Mouse (Mus musculus): ENCODE data around the gene Zfp385c. TPM values are rescaled to one million over a fixed set of nuclear protein-coding genes. Genes with fewer than 3 reads are reported as not detected.

Gene Zfp385c
- polyA plus RNA-seq, 1 experiment from 2014 or later, result 2.5 TPM

GRCm38 (mm10) chr11:100724919-100725512, 32.8 kb upstream of the Zfp385c start:
- 34% methylated on average over 5 of the region's 5 CpGs for WGBS
- no peaks in the 10 kb centered on the region for H3K27me3 ChIP-seq (ENCODE audit: insufficient read depth, low read length)

GRCm38 (mm10) chr11:100722493-100723028, 30.3 kb upstream of the Zfp385c start:
- 39% methylated on average over 2 of the region's 2 CpGs for WGBS
- no peak for ATAC-seq (replicated peaks; ENCODE audit: low FRiP score, low read depth)

More at GRCm38 (mm10) chr11:100724919-100725512, 32.8 kb upstream of the Zfp385c start:
- Histone ChIP-seq H3K4me1 (replicated peaks; ENCODE audit: insufficient read depth, low read length) (peaks cover 15% of the 10 kb centered on the region; the same call in 1 of the 2 replicates), H3K4me2 (ENCODE audit: low read length) (no peak overlapping the region), H3K9ac (ENCODE audit: low read depth, low read length) (no peak overlapping the region), H3K36me3 (ENCODE audit: insufficient read depth, low read length) (no peaks in the 10 kb centered on the region), H3K9me3 (replicated peaks; ENCODE audit: low read length) (no peaks in the 10 kb centered on the region), H3K27ac (peak overlapping the region; percentile 62), H3K4me3 (replicated peaks; ENCODE audit: low read depth, low read length) (no peak overlapping the region)
- ATAC-seq (replicated peaks; ENCODE audit: low FRiP score, low read depth), result no peak
- no peak for TF ChIP-seq CTCF (IDR thresholded peaks at IDR 0.05; ENCODE audit: low read depth)
- DNase-seq (ENCODE audit: low spot score), result peak; percentile 59

DNA sequence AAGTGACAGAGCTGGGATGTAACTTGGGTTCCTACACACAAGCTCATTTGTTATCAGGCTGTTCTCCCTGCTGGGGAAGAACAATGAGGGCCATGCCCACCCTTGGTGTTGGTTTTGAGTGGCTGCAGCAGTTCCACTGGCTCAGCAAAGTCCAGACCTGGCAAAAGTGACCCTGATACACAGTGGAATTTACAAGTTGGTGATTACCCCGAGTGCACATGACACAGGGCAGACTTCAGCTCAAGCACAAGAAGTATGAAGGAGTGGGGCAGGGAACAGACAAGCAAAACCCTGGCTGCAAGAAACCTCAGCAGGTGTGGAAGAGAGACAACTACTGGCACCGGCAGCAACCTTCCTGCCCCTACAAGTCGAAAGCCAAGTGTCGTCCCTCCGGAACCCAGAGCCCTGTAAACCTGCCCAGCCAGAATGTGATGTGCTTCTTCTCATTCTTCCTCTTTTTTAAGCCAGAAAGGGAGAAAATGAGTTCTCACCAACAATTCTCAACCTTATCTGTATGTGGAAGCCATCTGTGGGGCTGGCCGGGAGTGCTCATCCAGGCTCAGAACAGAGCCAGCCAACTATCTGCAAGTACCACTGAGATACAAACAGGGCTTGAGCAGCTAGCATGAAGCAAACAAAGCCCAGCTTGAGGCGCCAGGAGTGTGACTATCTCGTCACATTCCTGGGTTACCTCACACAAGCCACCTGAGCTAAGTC, 29.7 kb upstream of the Zfp385c start:
- H3K36me3 ChIP-seq (ENCODE audit: insufficient read depth, low read length), result peaks cover 16% of the 10 kb centered on the region
- no peak for ATAC-seq (replicated peaks; ENCODE audit: low FRiP score, low read depth)
- H3K4me2 ChIP-seq (ENCODE audit: low read length), result no peak overlapping the region
- H3K27ac ChIP-seq, result peak overlapping the region; percentile 70
- H3K9me3 ChIP-seq (replicated peaks; ENCODE audit: low read length), result no peaks in the 10 kb centered on the region
- TF ChIP-seq CTCF (IDR thresholded peaks at IDR 0.05; ENCODE audit: low read depth), result no peak
- DNase-seq (ENCODE audit: low spot score), result no peak
- no peak overlapping the region for H3K9ac ChIP-seq (ENCODE audit: low read depth, low read length)
- H3K27me3 ChIP-seq (ENCODE audit: insufficient read depth, low read length), result no peaks in the 10 kb centered on the region
- 66% methylated on average over 8 of the region's 8 CpGs for WGBS
- peaks cover 15% of the 10 kb centered on the region; the same call in 1 of the 2 replicates for H3K4me1 ChIP-seq (replicated peaks; ENCODE audit: insufficient read depth, low read length)
- no peak overlapping the region for H3K4me3 ChIP-seq (replicated peaks; ENCODE audit: low read depth, low read length)

More at GRCm38 (mm10) chr11:100722493-100723028, 30.3 kb upstream of the Zfp385c start:
- Histone ChIP-seq H3K4me1 (replicated peaks; ENCODE audit: insufficient read depth, low read length) (peaks cover 15% of the 10 kb centered on the region; the same call in 1 of the 2 replicates), H3K4me2 (ENCODE audit: low read length) (no peak overlapping the region), H3K36me3 (ENCODE audit: insufficient read depth, low read length) (peaks cover 12% of the 10 kb centered on the region), H3K9me3 (replicated peaks; ENCODE audit: low read length) (no peaks in the 10 kb centered on the region), H3K27me3 (ENCODE audit: insufficient read depth, low read length) (no peaks in the 10 kb centered on the region), H3K9ac (ENCODE audit: low read depth, low read length) (no peak overlapping the region), H3K4me3 (replicated peaks; ENCODE audit: low read depth, low read length) (no peak overlapping the region), H3K27ac (peak overlapping the region; percentile 70)
- TF ChIP-seq CTCF (IDR thresholded peaks at IDR 0.05; ENCODE audit: low read depth), result no peak
- DNase-seq (ENCODE audit: low spot score), result no peak

DNA sequence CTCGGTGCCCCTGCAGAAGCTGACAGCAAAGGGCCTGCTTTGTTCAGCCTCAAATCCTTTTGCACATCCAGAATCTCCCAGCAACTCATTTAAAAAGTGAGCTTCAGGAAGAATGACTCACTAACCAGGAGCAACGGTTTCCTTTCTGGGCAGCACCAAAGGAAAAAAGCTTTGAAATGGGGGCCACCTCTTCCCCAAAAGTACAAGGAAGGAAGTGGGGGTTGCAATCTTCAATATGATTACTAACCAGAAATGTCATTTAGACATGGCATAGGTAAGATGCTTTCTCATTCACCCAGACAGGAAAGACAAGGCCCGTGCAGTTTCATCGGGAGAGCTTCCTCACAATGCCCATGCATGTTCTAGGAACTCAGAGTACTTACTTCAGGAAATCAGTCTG, 29.0 kb upstream of the Zfp385c start:
- no peak overlapping the region for H3K9ac ChIP-seq (ENCODE audit: low read depth, low read length)
- no peaks in the 10 kb centered on the region for H3K27me3 ChIP-seq (ENCODE audit: insufficient read depth, low read length)
- H3K27ac ChIP-seq, result peak overlapping the region; percentile 70
- TF ChIP-seq CTCF (IDR thresholded peaks at IDR 0.05; ENCODE audit: low read depth), result no peak
- no peaks in the 10 kb centered on the region for H3K9me3 ChIP-seq (replicated peaks; ENCODE audit: low read length)
- ATAC-seq (replicated peaks; ENCODE audit: low FRiP score, low read depth) (no peak), DNase-seq (ENCODE audit: low spot score) (peak; percentile 33)
- H3K4me1 ChIP-seq (replicated peaks; ENCODE audit: insufficient read depth, low read length), result peaks cover 15% of the 10 kb centered on the region; the same call in 1 of the 2 replicates
- no peak overlapping the region for H3K4me2 ChIP-seq (ENCODE audit: low read length)
- H3K36me3 ChIP-seq (ENCODE audit: insufficient read depth, low read length), result peaks cover 18% of the 10 kb centered on the region
- WGBS, result 64% methylated on average over 4 of the region's 4 CpGs
- H3K4me3 ChIP-seq (replicated peaks; ENCODE audit: low read depth, low read length), result no peak overlapping the region

- 0 out of 2 replicates have a peak overlapping the region, but pooled peaks have one; percentile 70 for H3K27ac ChIP-seq
- H3K4me1 ChIP-seq (replicated peaks; ENCODE audit: insufficient read depth, low read length), result peaks cover 14% of the 10 kb centered on the region; the same call in 1 of the 2 replicates
- no peak overlapping the region for H3K4me2 ChIP-seq (ENCODE audit: low read length)
- H3K36me3 ChIP-seq (ENCODE audit: insufficient read depth, low read length), result peaks cover 27% of the 10 kb centered on the region
- no peaks in the 10 kb centered on the region for H3K27me3 ChIP-seq (ENCODE audit: insufficient read depth, low read length)
- no peaks in the 10 kb centered on the region for H3K9me3 ChIP-seq (replicated peaks; ENCODE audit: low read length)
- no peak overlapping the region for H3K9ac ChIP-seq (ENCODE audit: low read depth, low read length)
- no peak for DNase-seq (ENCODE audit: low spot score)
- no peak overlapping the region for H3K4me3 ChIP-seq (replicated peaks; ENCODE audit: low read depth, low read length)
- 70% methylated on average over 5 of the region's 5 CpGs for WGBS
- no peak for ATAC-seq (replicated peaks; ENCODE audit: low FRiP score, low read depth)
- no peak for TF ChIP-seq CTCF (IDR thresholded peaks at IDR 0.05; ENCODE audit: low read depth)
These were observed 28.1 kb upstream of the Zfp385c start for GRCm38 (mm10) chr11:100720345-100720744.

DNA sequence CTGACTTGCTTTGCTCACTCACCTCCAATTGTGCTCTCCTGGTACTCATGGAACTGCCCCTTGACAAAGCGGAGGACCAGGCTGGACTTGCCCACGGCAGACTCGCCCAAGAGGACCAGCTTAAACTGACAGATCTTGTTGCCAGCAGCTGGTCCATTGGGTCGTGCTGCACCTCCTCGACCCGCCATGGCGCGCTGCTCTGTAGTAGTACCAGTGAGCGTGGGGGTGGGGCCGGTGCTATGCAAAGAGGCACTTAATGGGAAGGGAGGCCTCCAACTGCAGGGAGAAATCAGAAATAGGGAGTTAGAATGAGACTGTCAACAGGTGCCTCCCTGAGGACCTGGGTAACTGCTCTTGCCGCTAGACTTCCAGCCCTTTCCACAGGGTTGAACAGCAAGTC, 27.6 kb upstream of the Zfp385c start:
- WGBS, result 83% methylated on average over 11 of the region's 11 CpGs
- Histone ChIP-seq H3K36me3 (ENCODE audit: insufficient read depth, low read length) (peaks cover 28% of the 10 kb centered on the region), H3K27ac (peak overlapping the region; percentile 9; the same call in 1 of the 2 replicates), H3K4me1 (replicated peaks; ENCODE audit: insufficient read depth, low read length) (peaks cover 9% of the 10 kb centered on the region; the same call in 1 of the 2 replicates), H3K27me3 (ENCODE audit: insufficient read depth, low read length) (no peaks in the 10 kb centered on the region), H3K4me3 (replicated peaks; ENCODE audit: low read depth, low read length) (no peak overlapping the region), H3K9me3 (replicated peaks; ENCODE audit: low read length) (no peaks in the 10 kb centered on the region), H3K4me2 (ENCODE audit: low read length) (no peak overlapping the region), H3K9ac (ENCODE audit: low read depth, low read length) (no peak overlapping the region)
- TF ChIP-seq CTCF (IDR thresholded peaks at IDR 0.05; ENCODE audit: low read depth), result no peak
- DNase-seq (ENCODE audit: low spot score), result no peak
- ATAC-seq (replicated peaks; ENCODE audit: low FRiP score, low read depth), result no peak

Data from kidney, postnatal 0 days (tissue).